Mouse (Mus musculus): ENCODE data around the gene Slc6a5. TPM values are rescaled to one million over a fixed set of nuclear protein-coding genes. Genes with fewer than 3 reads are reported as not detected.

Gene Slc6a5
- not detected for total RNA-seq (2021)
- long read RNA-seq, experiment 1 = 0 reads
- long read RNA-seq, experiment 2 = 0 reads

DNA sequence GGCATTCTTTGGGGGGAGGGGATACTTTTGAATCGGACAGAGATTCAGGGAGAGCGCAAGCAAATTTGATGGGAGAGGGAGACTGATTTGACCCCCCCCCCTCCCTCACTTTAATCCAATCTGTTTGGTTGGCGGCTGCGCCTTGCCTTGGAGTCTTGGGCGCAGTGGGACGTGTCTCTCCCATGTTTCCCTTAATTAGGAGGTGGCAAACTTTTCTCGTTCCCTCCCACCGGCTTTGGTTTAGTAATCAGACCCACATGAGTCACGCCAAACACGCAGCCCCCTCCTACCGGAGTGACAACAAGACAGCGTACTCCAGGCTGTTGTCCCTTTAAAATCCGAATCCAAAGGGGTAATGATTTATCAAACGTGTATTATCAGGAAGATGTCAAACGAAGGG is at the start of gene Slc6a5:
Gene Slc6a5, plus strand, starts transcription at position 297 of the 400 bp plus-strand sequence.
- intact Hi-C loops (cut with DNase I) = no loop called here

DNA sequence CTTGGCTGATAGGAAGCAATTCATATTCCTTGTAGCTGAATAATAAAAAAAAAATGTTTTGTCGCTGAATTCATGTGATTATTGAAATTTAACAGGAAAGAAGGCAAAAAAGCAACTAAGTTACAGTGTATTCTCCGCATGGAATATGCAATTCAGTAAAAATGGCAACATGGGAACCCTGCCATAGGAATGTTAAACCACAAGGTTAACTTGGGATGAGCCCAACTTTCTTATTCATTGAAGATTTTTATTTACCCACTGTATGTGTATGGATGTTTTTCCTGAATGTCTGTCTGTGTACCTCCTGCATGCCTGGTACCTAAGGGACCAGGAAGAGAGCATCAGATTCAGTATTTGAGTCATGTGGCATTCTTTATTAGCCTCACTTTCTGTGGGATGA is 48.8 kb upstream of the Slc6a5 start:
- intact Hi-C loops (cut with DNase I) = no loop called here
- no peak for DNase-seq

More for the DNA sequence above, at the start of gene Slc6a5:
- no peak for DNase-seq

DNA sequence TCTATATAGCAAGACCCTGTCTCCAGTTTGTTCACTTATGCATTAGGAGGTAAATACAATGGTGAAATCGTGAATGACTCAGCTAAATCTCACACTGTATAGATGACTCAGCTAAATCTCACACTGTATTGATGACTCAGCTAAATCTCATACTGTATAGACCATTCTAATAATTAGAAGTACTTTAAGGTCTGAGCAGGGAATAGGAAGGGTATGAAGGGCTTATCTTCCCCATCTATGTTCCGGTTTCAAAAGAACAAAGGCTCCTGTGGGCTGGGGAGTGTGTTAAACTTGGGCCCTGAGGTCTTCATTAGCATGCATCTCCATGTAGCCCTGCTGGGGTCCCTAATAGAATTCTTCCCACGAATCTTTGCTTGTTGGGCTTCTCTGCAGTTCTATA is 46.2 kb upstream of the Slc6a5 start:
- intact Hi-C loops (cut with DNase I) = no loop called here

DNA sequence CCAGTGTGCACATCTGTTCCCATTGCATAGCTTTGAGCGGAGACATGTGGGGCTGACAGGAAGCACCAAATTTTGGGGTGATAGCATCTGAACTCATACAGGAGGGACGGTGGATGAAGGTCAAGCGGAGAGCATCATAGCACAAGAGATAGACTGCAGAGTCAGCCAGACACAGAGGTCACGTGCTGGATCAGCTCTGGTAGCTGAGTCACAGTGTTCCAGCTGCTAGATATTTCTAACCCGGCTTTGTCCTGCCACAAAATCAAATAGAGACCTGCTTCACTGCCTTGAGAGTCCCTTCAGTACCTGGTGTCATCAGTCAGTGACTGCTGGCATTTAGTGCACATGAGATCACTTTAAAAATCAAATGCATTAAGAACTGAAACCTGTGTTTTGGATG is 40.3 kb upstream of the Slc6a5 start:
- no peak for DNase-seq
- intact Hi-C loops (cut with DNase I) = no loop called here

More for the DNA sequence above, 46.2 kb upstream of the Slc6a5 start:
- no peak for DNase-seq

DNA sequence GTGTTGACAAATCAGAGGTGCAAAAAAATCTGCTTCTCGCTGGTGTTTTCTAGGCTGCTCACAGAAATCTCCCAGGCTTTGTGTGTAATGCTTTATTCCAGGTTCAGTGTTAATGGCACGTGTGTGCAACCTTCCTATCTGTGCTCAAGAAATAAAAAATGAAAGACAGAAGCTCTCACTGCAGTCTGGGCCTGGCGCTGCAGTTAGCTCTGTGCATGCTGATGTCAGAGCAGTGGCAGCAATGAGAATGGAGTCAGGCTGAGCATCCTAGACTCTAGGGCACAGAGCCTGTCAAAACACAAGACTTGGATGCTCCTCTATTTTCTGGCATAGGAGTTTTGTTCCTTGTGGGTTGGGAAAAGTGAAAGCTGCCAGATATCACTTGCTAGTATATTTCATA is 39.7 kb upstream of the Slc6a5 start:
- DNase-seq = no peak
- intact Hi-C loops (cut with DNase I) = no loop called here

DNA sequence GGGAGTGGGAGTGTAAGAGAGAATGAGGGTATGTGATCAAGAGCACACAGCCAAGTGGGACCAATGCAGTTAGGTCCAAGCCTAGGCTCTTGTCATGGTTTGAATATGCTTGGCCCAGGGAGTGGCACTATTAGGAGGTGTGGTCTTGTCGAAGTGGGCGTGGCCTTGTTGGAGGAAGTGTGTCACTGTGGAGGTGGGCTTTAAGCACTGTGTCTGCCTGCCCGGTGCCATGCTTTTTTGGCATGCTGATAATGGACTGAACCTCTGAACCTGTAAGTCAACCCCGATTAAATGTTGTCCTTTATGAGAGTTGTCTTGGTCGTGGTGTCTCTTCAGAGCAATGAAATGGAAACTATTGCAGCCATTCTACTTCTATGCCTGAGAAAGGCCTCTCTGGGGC is 32.6 kb upstream of the Slc6a5 start:
- intact Hi-C loops (cut with DNase I) = no loop called here
- no peak for DNase-seq

DNA sequence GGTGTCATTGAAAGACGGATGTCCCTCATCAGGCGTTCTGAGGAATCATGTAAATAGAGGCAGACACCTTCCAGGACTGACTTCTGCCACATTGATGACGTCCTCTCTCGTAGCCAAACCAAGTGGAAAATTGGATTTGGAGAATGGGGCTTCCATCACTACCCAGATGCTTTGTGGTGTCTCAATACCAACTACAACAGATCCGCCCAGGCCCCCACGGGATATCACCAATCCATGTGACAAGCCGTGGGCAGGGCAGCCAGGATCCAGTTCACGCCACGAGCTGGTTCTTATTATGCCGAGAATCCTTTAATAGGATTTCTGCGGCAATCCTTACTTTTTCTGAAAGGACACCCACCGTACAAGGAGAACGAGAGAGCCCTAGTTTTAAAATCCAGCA is 30.9 kb upstream of the Slc6a5 start:
- intact Hi-C loops (cut with DNase I) = no loop called here
- no peak for DNase-seq

DNA sequence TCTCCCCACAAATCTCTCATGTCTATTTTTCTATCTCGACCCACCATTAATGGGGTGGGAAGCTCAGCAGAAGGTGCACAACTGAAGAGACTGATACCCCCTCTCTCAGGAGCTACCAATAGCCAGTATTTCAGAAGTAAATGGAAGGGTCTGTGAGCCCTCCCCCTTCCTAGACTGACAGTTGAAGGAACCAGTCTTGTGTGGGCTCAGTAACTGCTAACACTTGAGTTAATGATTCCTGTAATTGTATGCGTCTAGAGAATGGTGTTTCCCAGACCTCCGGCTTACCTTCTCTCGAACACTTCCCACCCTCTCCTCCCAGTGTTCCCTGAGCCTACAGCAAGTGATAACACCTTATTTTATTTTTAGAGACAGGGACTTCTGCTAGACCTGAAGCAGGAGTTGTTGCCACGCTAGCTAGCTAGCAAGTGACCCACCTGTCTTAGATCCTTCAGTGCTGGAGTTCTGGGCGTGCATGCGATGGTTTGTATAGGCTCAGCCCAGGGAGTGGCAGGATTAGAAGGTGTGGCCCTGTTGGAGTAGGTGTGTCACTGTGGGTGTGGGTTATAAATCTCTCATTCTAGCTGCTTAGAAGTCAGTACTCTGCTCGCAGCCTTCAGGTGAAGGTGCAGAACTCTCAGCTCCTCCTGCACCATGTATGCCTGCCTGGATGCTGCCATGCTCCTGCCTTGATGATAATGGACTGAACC is 29.8 kb upstream of the Slc6a5 start:
- intact Hi-C loops (cut with DNase I) = no loop called here
- DNase-seq = no peak

DNA sequence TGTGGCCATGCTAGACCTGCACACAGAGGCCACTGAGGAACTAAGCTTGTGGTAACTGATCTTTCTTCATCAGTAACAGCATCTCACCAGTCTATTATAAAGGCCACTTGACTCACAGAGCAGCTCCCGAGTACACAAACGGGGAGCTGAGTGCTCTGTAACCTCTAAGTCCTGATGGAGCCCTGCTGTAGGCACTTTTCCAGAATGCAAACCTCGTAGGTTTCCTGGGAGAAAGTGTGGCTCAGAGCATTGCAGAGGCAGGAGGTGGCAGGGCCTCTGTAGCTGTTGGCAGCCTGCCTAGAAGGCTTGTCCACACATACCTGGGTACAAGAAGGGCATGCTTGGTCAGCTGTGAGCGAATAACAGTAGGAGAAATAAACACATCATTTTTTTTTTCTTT is 27.7 kb upstream of the Slc6a5 start:
- no peak for DNase-seq
- intact Hi-C loops (cut with DNase I) = no loop called here

DNA sequence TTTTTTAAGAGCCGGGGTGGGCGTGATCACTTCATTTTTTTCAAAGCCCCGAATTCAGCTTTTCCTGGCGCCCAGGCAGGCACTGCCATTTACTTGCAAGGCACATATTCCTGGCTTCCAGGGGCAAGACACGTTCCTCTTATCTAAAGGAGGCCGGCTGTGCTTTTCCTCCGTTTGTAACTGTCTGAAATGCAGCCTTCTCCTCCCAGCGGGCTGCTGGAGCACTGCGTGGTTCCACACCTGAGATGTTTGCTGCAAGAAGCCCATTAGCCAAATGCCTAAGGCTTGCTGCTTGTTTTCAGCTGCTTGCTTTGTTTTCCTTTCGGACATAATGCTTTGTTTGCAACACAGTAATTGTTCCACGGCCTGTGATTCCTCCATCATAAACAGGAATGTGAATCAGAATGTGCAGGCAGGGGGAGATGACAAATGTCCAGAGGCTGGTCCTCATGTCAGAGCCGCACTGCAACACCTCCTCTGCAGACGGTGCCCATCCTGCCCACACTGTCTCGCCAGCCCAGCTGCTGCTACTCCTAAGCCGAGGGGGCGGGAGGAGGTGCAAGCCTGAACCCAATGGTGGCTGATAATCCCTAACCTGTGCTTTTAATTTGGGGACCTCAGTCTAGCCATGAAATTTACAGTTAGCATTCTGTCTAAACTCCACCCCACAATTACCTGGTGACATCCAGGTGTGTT is 27.1 kb upstream of the Slc6a5 start:
- DNase-seq = no peak
- intact Hi-C loops (cut with DNase I) = no loop called here

DNA sequence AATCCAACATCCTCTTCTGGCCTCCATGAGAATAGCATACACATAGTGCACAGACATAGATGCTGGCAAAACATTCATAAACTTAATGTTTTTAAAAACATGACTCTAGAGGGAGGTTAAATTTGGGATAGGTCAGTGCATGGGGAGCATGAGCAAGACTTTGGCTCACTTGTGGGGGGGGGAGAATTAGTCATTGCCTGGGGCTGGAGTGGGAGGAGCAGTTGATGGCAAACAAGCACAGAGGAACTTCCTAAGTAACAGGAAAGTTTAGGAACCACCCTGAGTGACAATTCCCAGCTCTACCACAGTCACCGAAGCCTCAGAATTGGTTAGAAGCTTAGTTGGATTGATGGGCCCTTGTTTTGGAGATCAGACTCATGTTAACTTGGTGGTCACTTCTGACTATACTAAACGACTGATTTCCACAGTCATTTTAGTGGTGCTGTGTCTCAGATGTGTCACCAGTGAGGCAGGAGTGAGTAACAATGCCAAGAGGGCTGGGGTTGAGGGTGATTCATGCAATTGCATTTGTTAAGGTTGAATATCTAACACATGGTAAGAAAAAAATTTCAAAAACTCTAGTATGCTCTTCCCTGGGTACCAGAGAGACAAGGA is 22.1 kb upstream of the Slc6a5 start:
- DNase-seq = no peak
- intact Hi-C loops (cut with DNase I) = no loop called here

DNA sequence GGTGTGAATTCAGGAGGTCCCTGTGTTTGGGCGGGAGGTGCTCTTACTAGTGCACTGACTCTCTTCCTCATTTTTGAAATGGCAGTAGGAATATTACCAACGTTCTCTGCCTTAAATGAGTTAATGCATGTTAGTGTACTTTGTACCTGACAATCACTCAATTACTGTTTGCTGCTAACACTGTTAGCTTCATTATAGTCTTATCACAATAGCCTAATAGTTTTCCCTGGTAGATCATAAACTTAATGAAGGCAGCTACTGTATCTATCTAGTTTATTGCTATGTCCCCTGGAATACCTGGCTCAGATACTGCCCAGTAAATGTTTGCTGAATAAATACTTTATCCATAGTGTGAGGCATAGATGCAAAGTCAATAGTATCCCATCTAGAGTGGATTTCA is 15.2 kb upstream of the Slc6a5 start:
- intact Hi-C loops (cut with DNase I) = no loop called here

DNA sequence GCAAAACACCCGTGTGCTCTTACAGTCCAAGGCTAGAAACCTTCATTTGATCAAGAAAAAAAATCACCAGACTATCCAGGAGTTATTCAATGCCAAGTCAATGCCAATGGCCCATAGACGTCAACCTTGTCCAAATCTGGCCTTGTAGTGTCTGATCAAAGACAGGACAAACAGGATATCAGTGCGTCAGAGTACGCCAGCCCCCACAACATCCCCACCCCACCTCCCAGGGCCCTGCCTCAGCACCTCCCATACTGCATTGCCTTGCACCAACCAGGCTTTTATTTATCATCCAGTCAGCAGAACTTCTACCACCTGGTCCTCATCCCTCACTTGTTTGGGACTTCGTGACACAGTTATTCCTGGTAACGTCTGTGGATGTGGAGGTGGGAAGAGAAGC is 14.7 kb upstream of the Slc6a5 start:
- no peak for DNase-seq
- intact Hi-C loops (cut with DNase I) = no loop called here

More for the DNA sequence above, 15.2 kb upstream of the Slc6a5 start:
- no peak for DNase-seq

DNA sequence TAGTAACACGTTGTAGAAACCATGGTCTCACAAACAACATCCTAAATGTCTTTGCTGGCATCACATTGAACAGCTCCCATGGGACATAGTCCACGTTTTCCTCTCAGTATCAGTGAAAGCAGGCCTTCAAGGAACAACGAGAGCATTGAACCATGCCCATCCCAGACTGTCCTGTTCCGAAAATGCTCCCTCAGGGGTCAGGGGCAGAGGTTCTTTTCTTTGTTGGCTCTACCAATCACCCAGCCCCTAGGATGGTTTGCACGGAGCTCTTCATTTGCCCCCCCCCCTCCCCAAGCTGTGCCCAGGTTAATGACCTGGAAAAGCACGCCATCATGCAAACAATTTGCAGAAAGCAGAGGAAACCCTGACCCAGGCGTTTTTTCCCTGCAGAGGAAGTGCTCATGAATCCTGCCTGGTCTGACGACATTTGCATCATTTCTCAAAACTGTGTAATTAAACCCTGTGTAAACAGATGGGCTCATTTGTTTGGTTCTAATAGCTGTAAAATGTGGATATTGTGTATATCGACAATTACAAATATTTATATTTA is 7.9 kb upstream of the Slc6a5 start:
- DNase-seq = no peak
- intact Hi-C loops (cut with DNase I) = no loop called here

DNA sequence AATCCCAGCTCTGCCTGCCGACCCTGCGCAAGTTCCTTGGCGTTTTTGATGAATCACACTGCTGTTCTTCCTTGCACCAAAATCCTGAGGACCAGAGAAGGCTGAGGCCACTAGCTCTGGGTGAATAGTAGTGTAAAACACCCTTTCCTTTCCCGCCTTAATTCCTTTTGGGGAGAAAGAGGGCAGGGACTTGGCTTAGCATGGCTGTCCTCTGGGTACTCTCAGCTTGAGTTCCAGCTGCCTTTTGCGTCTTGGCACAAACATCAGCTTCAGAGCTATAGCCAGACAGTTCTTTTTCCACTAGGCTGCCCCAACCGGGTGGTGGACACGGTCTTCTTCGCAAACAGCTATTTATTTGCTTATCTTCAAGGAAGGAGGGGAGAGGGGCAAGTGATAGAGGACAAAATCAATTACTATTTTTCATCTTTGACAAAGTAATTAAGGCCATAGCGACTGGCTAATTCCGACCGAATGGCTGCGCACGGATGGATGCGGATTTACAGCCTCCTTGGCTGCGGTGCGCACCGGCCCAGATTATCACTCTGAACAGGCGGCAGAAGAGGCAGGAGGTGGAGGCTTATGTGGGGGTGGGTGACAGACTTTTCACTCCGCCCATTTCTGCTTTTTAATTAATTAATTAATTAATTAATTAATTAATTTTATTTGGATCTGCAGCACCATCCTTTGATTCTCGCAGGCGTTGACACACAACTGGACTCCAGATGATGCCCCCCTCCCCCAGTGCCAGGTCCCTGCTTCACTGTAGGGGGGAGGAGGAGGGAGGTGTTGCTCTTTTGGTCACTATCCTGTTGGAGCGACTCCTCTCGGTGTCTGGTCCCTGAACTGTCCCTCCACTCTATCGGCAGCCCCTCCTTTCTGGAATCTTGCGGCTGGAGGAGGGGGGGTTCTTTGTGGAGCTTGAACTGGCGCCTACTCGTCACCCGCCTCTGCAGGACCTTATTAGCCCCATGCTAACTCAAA is 2.5 kb upstream of the Slc6a5 start:
- DNase-seq = no peak
- intact Hi-C loops (cut with DNase I) = no loop called here

DNA sequence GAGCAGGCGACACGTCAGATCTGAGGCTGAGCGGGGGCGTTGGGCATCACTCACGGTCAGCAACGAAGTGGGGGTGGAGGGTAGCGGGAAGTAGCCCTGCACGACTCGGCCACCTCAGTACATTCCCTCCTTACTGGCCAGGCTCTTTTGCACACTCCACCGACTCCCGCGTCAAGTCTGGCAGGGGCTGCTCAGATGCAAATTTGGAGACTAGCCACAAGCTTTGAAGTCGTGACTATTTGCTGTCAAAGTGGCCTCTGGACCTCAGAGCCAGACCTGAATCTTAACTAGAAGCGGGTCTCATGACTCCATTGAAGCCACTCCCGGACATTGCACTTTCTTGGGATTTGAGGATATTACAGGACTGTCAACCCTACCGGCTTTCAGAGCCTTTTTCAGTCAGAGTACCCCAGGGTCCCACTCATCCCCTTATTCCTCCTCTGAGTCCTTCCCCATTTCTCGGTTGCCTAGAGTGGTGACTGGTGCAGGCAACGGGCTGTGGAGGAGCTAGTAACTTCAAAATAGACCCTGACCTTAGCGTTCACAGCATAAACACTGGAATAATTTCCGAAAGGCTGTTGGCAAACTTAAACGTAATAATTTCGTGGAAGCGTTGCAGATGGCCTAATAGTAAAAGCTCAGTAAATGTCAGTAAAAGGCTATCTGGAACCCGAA is 1.6 kb upstream of the Slc6a5 start:
- intact Hi-C loops (cut with DNase I) = no loop called here
- no peak for DNase-seq

DNA sequence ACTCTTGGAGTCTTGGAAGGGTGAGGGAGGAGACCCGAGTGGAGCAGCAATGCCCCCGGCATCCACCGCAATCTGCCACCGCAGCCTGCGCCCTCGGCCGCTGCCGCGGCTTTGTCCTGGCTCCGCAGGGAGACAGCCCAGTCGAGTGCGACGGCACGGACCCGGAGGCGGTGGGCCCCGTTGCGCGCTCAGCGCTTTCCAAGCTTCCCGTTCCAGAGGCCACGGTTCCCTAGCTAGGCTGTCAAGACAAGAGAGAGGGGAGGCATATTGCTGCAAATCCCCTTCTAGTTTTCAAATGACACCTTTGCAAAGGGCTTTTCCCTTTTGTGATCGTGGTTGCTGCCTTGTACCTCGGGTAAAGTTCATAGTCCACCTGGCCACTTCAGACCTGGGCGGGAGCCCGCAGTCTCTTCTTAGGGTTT is 945 bp upstream of the Slc6a5 start:
- DNase-seq = no peak
- intact Hi-C loops (cut with DNase I) = no loop called here

DNA sequence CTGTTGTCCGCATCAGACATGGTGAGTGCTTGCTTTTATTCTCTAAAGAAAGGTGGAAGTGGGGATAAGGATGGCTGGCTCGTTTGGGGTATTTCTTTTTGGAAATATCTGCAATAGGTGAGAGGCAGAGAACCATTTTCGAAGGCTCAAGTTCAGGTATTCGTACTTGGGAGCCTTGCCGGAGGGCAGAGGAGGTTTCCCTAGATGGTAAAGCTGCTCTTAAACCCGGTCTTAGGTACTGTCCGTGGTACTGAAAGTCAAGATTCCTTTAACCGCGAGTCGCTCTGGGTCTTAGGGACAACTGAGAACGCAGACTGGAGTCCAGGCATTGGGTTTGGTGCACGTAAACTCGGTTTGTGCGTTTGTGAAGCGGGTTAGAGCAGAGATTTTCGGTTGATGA is 415 bp downstream of the Slc6a5 start:
- intact Hi-C loops (cut with DNase I) = no loop called here
- no peak for DNase-seq

DNA sequence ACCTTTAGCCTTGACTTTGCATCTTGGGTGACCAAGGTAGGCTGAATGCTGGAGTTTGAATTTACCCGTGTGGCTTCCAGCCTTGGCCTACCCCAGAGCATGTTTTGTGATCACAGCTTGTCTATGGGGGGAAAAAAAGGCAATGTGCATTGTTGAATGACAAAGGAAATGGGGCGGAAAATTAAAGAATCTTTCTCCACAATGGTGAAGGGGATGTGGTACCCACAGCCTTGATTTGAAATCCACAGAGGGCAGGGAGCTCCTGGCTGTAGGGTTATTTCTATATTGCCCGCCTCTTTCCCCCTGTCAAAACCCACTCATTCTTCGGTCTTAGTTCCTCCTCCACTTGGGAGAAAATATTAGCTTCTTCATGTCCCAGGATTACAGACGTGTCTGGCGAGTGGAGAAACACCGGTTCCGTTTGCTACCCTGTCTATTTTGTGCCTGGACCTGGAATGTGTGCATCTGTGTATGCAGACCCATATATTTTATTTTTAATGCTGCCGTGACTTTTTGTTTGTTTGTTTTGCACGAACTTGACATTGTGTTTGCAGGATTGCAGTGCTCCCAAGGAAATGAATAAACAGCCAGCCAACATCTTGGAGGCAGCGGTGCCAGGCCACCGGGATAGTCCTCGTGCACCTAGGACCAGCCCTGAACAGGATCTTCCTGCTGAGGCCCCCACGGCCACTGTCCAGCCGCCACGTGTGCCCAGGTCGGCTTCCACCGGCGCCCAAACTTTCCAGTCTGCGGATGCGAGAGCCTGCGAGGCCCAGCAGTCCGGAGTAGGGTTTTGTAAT is 1.4 kb downstream of the Slc6a5 start:
- intact Hi-C loops (cut with DNase I) = no loop called here
- DNase-seq = no peak

Measured in gastrocnemius, postnatal 36 days (tissue).